Mouse (Mus musculus) cortical plate, adult 2 months (tissue): ENCODE results near the gene Eda.

Source experiments
- CTCF ChIP-seq: fragments of 200-500 bp; IDR thresholded peaks from 2 replicates; pipeline ENCODE4 v1.5.1; 2011; ENCODE audit warnings: mild to moderate bottlenecking, control low read depth, low read length; ENCODE audit not compliant: insufficient read depth; ENCODE audit errors: extremely low read depth
- POLR2A ChIP-seq: fragments of 200-500 bp; IDR thresholded peaks from 2 replicates; pipeline ENCODE4 v1.6.1; 2011; ENCODE audit warnings: mild to moderate bottlenecking, low read length, control low read depth; ENCODE audit not compliant: insufficient read depth; ENCODE audit errors: extremely low read depth

DNA sequence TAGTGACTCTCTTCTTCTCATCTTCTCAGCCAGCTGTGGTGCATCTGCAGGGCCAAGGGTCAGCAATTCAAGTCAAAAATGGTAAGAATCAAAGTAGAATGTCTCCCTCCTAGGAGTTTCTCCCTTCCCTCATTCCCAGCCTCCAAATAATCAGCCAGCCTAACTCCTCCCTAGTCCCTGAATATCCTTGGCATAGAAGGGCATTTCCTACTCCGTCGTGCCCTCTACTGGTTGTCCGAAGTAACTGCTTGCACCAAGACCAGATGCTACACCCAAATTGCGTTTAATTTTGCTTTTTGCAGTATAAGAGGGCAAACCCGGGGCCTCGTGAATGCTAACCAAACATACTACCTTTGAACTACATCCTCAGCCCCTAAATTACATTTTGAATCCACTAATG is 416.9 kb downstream of the Eda start:
- TF ChIP-seq POLR2A (no peak), CTCF (peak; percentile 63)
